Mouse (Mus musculus) lung, adult 2 months (tissue): ENCODE results near the gene Myh3.

ENCODE experiments used
- CTCF ChIP-seq: fragments of 200-500 bp; IDR thresholded peaks from 2 replicates; pipeline ENCODE4 v1.5.1; 2011; ENCODE audit warnings: mild to moderate bottlenecking, low read length, control low read depth; ENCODE audit not compliant: insufficient read depth
- POLR2A ChIP-seq: fragments of 200-500 bp; IDR thresholded peaks from 2 replicates; pipeline ENCODE4 v1.6.1; 2011; ENCODE audit warnings: low read depth, mild to moderate bottlenecking, control low read depth, low read length, borderline replicate concordance; ENCODE audit errors: extremely low read depth

DNA sequence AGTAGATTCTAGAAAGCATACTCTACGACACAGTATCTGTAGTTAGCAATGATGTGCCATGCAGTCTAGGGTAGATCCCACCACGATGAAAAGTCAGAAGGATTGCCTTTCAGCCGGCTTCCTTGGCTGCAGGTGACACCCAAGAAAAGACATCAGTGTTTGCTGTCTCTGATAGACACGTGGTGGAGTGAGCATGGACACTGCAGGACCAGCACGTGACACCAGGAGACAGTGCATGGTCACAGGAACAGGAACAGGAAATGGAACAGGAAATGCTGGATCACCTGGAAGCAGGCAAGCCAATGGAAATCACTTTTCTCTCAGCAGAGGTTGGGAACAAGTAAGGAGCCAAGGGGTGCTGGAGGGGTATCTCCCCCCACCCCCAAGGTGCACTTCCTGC is 65.0 kb downstream of the Myh3 start:
- TF ChIP-seq POLR2A (no peak), CTCF (no peak)
